15 mouse cellular contexts compared by ENCODE assay signal in genomic region chr16:49375108-49375507, GRCm38 (mm10).
"Had no signal": no experiment of that assay in that cellular context is flagged by ENCODE, and none has a peak within 500 bp of the region (broad histone marks: within the 10 kb centered on the region; RNA-seq: fewer than 3 reads in every experiment).

No protein-coding gene starts in this region.

- DNase-seq: retina, postnatal 1 day; right cerebral cortex, adult 18-20 months; right cerebral cortex, postnatal 14 days; right cerebral cortex, postnatal 4 days; spleen, adult 18-20 months; thymus, adult 18-20 months; thymus, adult 2 months; thymus, postnatal 14 days; thymus, postnatal 25 days; thymus, postnatal 36 days; thymus, postnatal 4 days had no signal

- H3K27ac ChIP-seq: neural tube, embryonic 12.5 days; stomach, embryonic 15.5 days; stomach, postnatal 0 days had no signal

- H3K27me3 ChIP-seq: neural tube, embryonic 12.5 days; stomach, embryonic 15.5 days had no signal

- H3K4me3 ChIP-seq: myocyte; neural tube, embryonic 12.5 days; stomach, embryonic 15.5 days had no signal

- H3K4me2 ChIP-seq: neural tube, embryonic 12.5 days; stomach, embryonic 15.5 days had no signal

- H3K9me3 ChIP-seq: neural tube, embryonic 12.5 days; stomach, embryonic 15.5 days had no signal

- H3K36me3 ChIP-seq: neural tube, embryonic 12.5 days; stomach, embryonic 15.5 days had no signal

- H3K4me1 ChIP-seq: neural tube, embryonic 12.5 days; stomach, embryonic 15.5 days had no signal

- H3K9ac ChIP-seq: neural tube, embryonic 12.5 days; stomach, embryonic 15.5 days had no signal
